Mouse (Mus musculus): ENCODE measurements around the gene Taf10.

GRCm38 (mm10) chr7:105774661-105775060 is 30.5 kb upstream of the Taf10 start:
- TF ChIP-seq CTCF (IDR thresholded peaks at IDR 0.05) (no peak), EP300 (IDR thresholded peaks at IDR 0.05; ENCODE audit: insufficient read depth, low read depth, low read length) (no peak)
